ENCODE assay signal across 8 mouse cellular contexts in genomic region chr19:32757831-32758792, GRCm38 (mm10). TPM values are rescaled to one million over a fixed set of nuclear protein-coding genes. Genes with fewer than 3 reads are reported as not detected.
A peak's percentile ranks its signal among the peaks of the same experiment; 100 is the strongest.
DNase-seq lines count a peak whose midpoint lies in the region; ATAC-seq and TF ChIP-seq lines count a peak whose summit lies in the region.

No protein-coding gene starts in this region.

- H3K4me3 ChIP-seq in embryonic facial prominence, embryonic 15.5 days (replicated peaks) = peak overlapping the region; percentile 98
- peak overlapping the region; percentile 92 for H3K4me3 ChIP-seq in heart, embryonic 16.5 days (ENCODE audit: low read length)
- H3K4me3 ChIP-seq in lung, adult 2 months (replicated peaks; ENCODE audit: extremely low read depth, low read depth, low read length) = peak overlapping the region; percentile 98

- no peak for TF ChIP-seq CTCF in lung, adult 2 months (IDR thresholded peaks at IDR 0.05; ENCODE audit: insufficient read depth, low read length)

- peak overlapping the region; percentile 98 for H3K9ac ChIP-seq in embryonic facial prominence, embryonic 15.5 days
- H3K9ac ChIP-seq in heart, embryonic 16.5 days (ENCODE audit: low read length) = peak overlapping the region; percentile 93

- peak; percentile 60 to 64 for DNase-seq in B cell, adult 2 months
- peak; percentile 78 for DNase-seq in adrenal gland, postnatal 14 days
- DNase-seq in kidney, postnatal 4 days = peak; percentile 67 to 79
- peak; percentile 77 for DNase-seq in lung, adult 2 months
- DNase-seq in ovary, postnatal 36 days (ENCODE audit: low spot score) = peak; percentile 60
- peak; percentile 61 for DNase-seq in thymus, postnatal 25 days

- peak; percentile 3; the same call in 1 of the 2 replicates for ATAC-seq in embryonic facial prominence, embryonic 15.5 days (ENCODE audit: insufficient number of reproducible peaks, low FRiP score, low TSS enrichment, low read depth)
- peak; percentile 2; the same call in 1 of the 2 replicates for ATAC-seq in heart, embryonic 16.5 days (replicated peaks; ENCODE audit: extremely low read depth, insufficient read depth, low FRiP score)

- peaks cover 17% of the 10 kb centered on the region; the same call in 1 of the 2 replicates for H3K4me1 ChIP-seq in embryonic facial prominence, embryonic 15.5 days
- peaks cover 20% of the 10 kb centered on the region for H3K4me1 ChIP-seq in heart, embryonic 16.5 days (ENCODE audit: control insufficient read depth, insufficient read depth, low read length)
- H3K4me1 ChIP-seq in lung, adult 2 months (ENCODE audit: control insufficient read depth, insufficient read depth, low read length) = peaks cover 8% of the 10 kb centered on the region

- peak overlapping the region; percentile 91 for H3K4me2 ChIP-seq in embryonic facial prominence, embryonic 15.5 days (replicated peaks)
- peak overlapping the region; percentile 89 for H3K4me2 ChIP-seq in heart, embryonic 16.5 days (ENCODE audit: low read depth, low read length)

- H3K27me3 ChIP-seq in embryonic facial prominence, embryonic 15.5 days = peaks cover 12% of the 10 kb centered on the region; the same call in 1 of the 2 replicates
- no peaks in the 10 kb centered on the region for H3K27me3 ChIP-seq in heart, embryonic 16.5 days (ENCODE audit: control insufficient read depth, insufficient read depth, low read length)

- H3K27ac ChIP-seq in embryonic facial prominence, embryonic 15.5 days (replicated peaks) = peak overlapping the region; percentile 99
- H3K27ac ChIP-seq in heart, embryonic 16.5 days (ENCODE audit: low read length) = peak overlapping the region; percentile 99

- TF ChIP-seq POLR2A in lung, adult 2 months (IDR thresholded peaks at IDR 0.05; ENCODE audit: borderline replicate concordance, extremely low read depth, low read depth, low read length) = no peak

- no peaks in the 10 kb centered on the region for H3K36me3 ChIP-seq in embryonic facial prominence, embryonic 15.5 days
- no peaks in the 10 kb centered on the region for H3K36me3 ChIP-seq in heart, embryonic 16.5 days (ENCODE audit: control insufficient read depth, insufficient read depth)

- under 1% methylated on average over 55 of the region's 69 CpGs for WGBS in embryonic facial prominence, embryonic 15.5 days
- under 1% methylated on average over 64 of the region's 69 CpGs for WGBS in heart, embryonic 16.5 days
- WGBS in lung, adult 2 months = under 1% methylated on average over 61 of the region's 69 CpGs

- H3K9me3 ChIP-seq in embryonic facial prominence, embryonic 15.5 days (replicated peaks) = no peaks in the 10 kb centered on the region
- H3K9me3 ChIP-seq in heart, embryonic 16.5 days (replicated peaks; ENCODE audit: control insufficient read depth, low read length) = no peaks in the 10 kb centered on the region

RNA-seq across cellular contexts. Expression of gene Pten, which starts 0.8 kb away (rescaled TPM):
- 72.1 and 74.9 TPM in 2 replicates for total RNA-seq in adrenal gland, postnatal 14 days (2021)
- polyA plus RNA-seq in embryonic facial prominence, embryonic 15.5 days (2015; fragmentation: Nextera tagmentation; extraction: Ambion mirVana) = 10.1 and 12.6 TPM in 2 replicates
- 4.7 and 5.1 TPM in 2 replicates for polyA plus RNA-seq in heart, embryonic 16.5 days (2015; fragmentation: Nextera tagmentation; extraction: Ambion mirVana)
- polyA plus RNA-seq in lung, adult 2 months (2012; rRNA removed) = 16.8 and 20.2 TPM in 2 replicates

RNA-seq across cellular contexts. Expression of gene Atad1, which starts 18.5 kb away (rescaled TPM):
- total RNA-seq in adrenal gland, postnatal 14 days (2021) = 65.0 and 74.0 TPM in 2 replicates
- polyA plus RNA-seq in embryonic facial prominence, embryonic 15.5 days (2015; fragmentation: Nextera tagmentation; extraction: Ambion mirVana) = 54.9 and 56.4 TPM in 2 replicates
- polyA plus RNA-seq in heart, embryonic 16.5 days (2015; fragmentation: Nextera tagmentation; extraction: Ambion mirVana) = 62.1 and 64.7 TPM in 2 replicates
- 8.9 and 14.0 TPM in 2 replicates for polyA plus RNA-seq in lung, adult 2 months (2012; rRNA removed)

Comparison
In these comparisons a context has a peak if more than half of its experiments do, and no peak if none do; other contexts are left out.
1. Peak in every context shown above with its lines: DNase-seq, ATAC-seq, H3K4me3 ChIP-seq and H3K27ac ChIP-seq.